Mouse (Mus musculus) embryonic facial prominence, embryonic 12.5 days (tissue): Measurements from ENCODE around the gene Crb3. TPM values are rescaled to one million over a fixed set of nuclear protein-coding genes. Genes with fewer than 3 reads are reported as not detected.

Source experiments
- ATAC-seq: fragments of 200-750 bp; cut with Nextera tagmentation; 2 replicates; pipeline ENCODE4 v1.8.0; 2017; ENCODE audit not compliant: insufficient number of reproducible peaks, insufficient read depth, low FRiP score, low TSS enrichment
- H3K27ac ChIP-seq: fragments of 300-500 bp; sonication (generic); 2 replicates; pipeline ENCODE4 v1.5.1; 2016; ENCODE audit warnings: mild to moderate bottlenecking
- H3K27me3 ChIP-seq: fragments of 300-500 bp; sonication (generic); 2 replicates; pipeline ENCODE4 v1.6.1; 2016; ENCODE audit warnings: mild to moderate bottlenecking, moderate library complexity
- H3K36me3 ChIP-seq: fragments of 300-500 bp; sonication (generic); 2 replicates; pipeline ENCODE4 v1.6.1; 2016; ENCODE audit warnings: mild to moderate bottlenecking
- H3K4me1 ChIP-seq: fragments of 300-500 bp; sonication (generic); 2 replicates; pipeline ENCODE4 v1.6.1; 2016
- H3K4me2 ChIP-seq: fragments of 300-500 bp; sonication (generic); replicated peaks from 2 replicates; pipeline ENCODE4 v1.6.1; 2016; ENCODE audit warnings: mild to moderate bottlenecking, moderate library complexity
- H3K4me3 ChIP-seq: fragments of 300-500 bp; sonication (generic); 2 replicates; pipeline ENCODE4 v1.5.1; 2016; ENCODE audit warnings: mild to moderate bottlenecking
- H3K9ac ChIP-seq: fragments of 300-500 bp; sonication (generic); 2 replicates; pipeline ENCODE4 v1.6.1; 2016; ENCODE audit warnings: mild to moderate bottlenecking, moderate library complexity
- H3K9me3 ChIP-seq: fragments of 300-500 bp; sonication (generic); 2 replicates; pipeline ENCODE4 v1.6.1; 2016; ENCODE audit warnings: mild to moderate bottlenecking, moderate library complexity
- WGBS: fragments of 180-500 bp; shearing (Covaris S2); methylation state at CpG from one replicate; pipeline ENCODE4 v1.1.7; 2016; 5-methylcytosine and 5-hydroxymethylcytosine counted together
- polyA plus RNA-seq: library from polyadenylated mRNA; unstranded; fragments of >200 nt; fragmentation: Nextera tagmentation; extraction: Ambion mirVana; gene quantifications from 2 replicates; pipeline ENCODE4 v1.2.1, GENCODE M21; 2016

The Crb3 gene
- 5.0 and 5.2 TPM in 2 replicates for polyA plus RNA-seq

DNA sequence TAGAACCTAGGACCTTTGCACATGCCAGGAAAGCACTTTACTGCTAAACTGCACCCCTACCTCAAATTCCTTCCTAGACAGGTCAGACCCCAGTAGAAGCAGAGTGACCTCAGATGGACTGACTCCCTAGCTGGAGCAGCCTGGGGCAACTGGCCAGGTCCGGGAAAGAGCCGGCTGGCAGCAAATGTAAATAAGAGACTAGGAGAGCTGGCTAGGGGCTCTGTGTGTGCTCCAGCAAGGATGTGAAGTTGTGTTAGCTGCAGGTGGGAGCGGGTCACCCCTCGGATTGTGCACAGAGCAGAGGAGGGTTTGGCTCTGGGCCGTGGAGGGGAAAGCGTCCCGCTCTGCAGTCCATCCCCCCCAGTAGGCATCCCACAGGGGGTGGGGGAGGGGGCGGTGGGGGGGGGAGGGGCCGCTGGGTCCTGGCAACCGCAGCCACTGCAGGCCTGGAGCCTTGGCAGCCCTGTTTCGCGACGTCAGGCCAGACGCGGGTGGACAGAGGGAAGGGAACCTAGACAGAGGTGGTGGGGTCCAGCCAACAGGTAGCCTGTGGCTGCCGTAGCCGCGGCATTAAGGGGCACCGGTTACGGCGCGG lies at the start of gene Crb3:
Gene Crb3 (plus strand): TSS at position 215 of the 595 bp plus-strand sequence.
- Histone ChIP-seq H3K27ac (peak within 1 kb of the TSS; percentile 30; the same call in 1 of the 2 replicates), H3K4me3 (peak within 1 kb of the TSS; percentile 87), H3K9ac (peak within 1 kb of the TSS; percentile 75), H3K9me3 (no peaks in the 10 kb centered on the region), H3K36me3 (no peaks in the 10 kb centered on the region; the same call in 1 of the 2 replicates), H3K27me3 (peaks cover 32% of the 10 kb centered on the region), H3K4me1 (peaks cover 8% of the 10 kb centered on the region; the same call in 1 of the 2 replicates), H3K4me2 (peak within 1 kb of the TSS; percentile 92)
- 1% methylated on average over 13 of the region's 22 CpGs for WGBS
- ATAC-seq: peak; percentile 11; the same call in 1 of the 2 replicates

DNA sequence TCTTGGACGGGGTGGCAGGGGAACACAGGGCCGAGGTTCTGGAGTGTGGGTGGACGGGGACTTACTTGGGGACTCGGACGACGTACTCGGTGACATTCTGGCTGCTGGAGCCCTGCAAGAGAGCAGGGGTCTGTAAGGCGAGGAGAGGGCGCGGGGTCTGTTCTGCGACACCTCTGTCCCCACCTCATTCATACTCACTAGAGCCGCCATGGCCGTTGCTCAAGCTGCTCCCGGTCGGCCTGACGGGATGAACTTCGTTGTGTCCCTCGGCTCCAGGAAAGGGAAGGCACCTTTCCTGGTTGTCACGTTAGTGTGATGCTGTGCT lies 48.0 kb upstream of the Crb3 start:
- peak overlapping the region; percentile 88 for H3K4me2 ChIP-seq
- H3K9me3 ChIP-seq: no peaks in the 10 kb centered on the region
- H3K9ac ChIP-seq: peak overlapping the region; percentile 84
- H3K4me1 ChIP-seq: peaks cover 16% of the 10 kb centered on the region; the same call in 1 of the 2 replicates
- WGBS: 1% methylated on average over 19 of the region's 19 CpGs
- H3K4me3 ChIP-seq: peak overlapping the region; percentile 82
- 0 out of 2 replicates have a peak, but pooled peaks have one; percentile 29 for ATAC-seq
- peak overlapping the region; percentile 42; the same call in 1 of the 2 replicates for H3K27ac ChIP-seq
- no peaks in the 10 kb centered on the region for H3K27me3 ChIP-seq
- peaks cover 27% of the 10 kb centered on the region for H3K36me3 ChIP-seq

- H3K4me3 ChIP-seq: peak within 1 kb of the TSS; percentile 82
- peaks cover 16% of the 10 kb centered on the region; the same call in 1 of the 2 replicates for H3K4me1 ChIP-seq
- WGBS: 1% methylated on average over 51 of the region's 51 CpGs
- peak within 1 kb of the TSS; percentile 96 for H3K27ac ChIP-seq
- no peaks in the 10 kb centered on the region for H3K9me3 ChIP-seq
- peak within 1 kb of the TSS; percentile 88 for H3K4me2 ChIP-seq
- no peaks in the 10 kb centered on the region for H3K27me3 ChIP-seq
- ATAC-seq: peak; percentile 88
- peak within 1 kb of the TSS; percentile 84 for H3K9ac ChIP-seq
- H3K36me3 ChIP-seq: peaks cover 22% of the 10 kb centered on the region
Measured at GRCm38 (mm10) chr17:57011236-57012141, 47.4 kb upstream of the Crb3 start, which contains the start of the genes Gtf2f1 and Gm17949. TSS of gene Gtf2f1 (minus strand) at chr17:57011288. TSS of gene Gm17949 (plus strand) at chr17:57011469.

GRCm38 (mm10) chr17:57012245-57012795 lies 46.6 kb upstream of the Crb3 start:
- Histone ChIP-seq H3K36me3 (peaks cover 14% of the 10 kb centered on the region), H3K4me1 (peaks cover 16% of the 10 kb centered on the region; the same call in 1 of the 2 replicates), H3K4me3 (peak overlapping the region; percentile 82), H3K4me2 (peak overlapping the region; percentile 64), H3K9me3 (no peaks in the 10 kb centered on the region), H3K9ac (peak overlapping the region; percentile 73), H3K27ac (peak overlapping the region; percentile 96), H3K27me3 (no peaks in the 10 kb centered on the region)
- 73% methylated on average over 13 of the region's 13 CpGs for WGBS
- no peak for ATAC-seq

DNA sequence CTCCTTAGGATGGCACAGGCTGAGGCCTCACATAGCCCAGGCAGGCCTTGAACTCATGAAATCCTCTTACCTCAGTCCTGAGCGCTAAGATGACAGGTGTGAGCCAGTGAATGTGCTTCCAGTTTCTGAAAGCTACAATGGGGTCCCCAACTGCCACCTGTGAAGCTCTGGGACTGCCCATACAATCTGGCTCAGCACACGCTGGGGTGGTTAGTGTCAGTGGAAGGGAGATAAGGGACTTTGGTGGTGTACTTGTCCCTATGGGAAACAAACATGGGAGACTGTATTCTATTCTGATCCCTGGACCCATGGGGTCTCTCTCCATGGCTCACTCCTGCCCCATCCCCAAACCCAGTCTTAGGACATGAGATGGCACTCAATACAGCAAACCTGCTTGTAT lies 39.2 kb upstream of the Crb3 start:
- Histone ChIP-seq H3K4me1 (no peaks in the 10 kb centered on the region), H3K27ac (no peak overlapping the region), H3K27me3 (no peaks in the 10 kb centered on the region), H3K4me2 (no peak overlapping the region), H3K9me3 (no peaks in the 10 kb centered on the region), H3K9ac (no peak overlapping the region), H3K4me3 (no peak overlapping the region), H3K36me3 (peaks cover 52% of the 10 kb centered on the region)
- 80% methylated on average over 2 of the region's 2 CpGs for WGBS
- ATAC-seq: no peak

DNA sequence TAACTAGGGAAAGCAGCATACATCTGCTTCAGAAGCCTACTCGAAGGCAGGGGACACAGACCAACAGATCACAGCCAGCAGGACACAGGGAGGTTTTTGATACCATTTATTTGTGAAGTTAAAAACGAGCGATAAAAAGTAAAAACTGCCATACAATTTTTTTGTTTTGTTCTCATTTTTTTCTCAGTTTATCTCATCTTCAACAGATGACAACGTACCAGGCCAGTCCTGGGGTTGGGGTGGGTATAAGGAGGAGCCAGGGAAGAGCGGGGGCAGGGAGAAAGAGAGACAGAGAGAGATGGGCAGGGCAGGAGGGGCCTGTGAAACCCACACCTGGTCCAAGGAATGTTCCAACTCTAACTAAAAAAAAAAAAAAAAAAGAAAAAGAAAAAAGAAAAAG lies 37.9 kb upstream of the Crb3 start:
- peaks cover 65% of the 10 kb centered on the region for H3K36me3 ChIP-seq
- no peaks in the 10 kb centered on the region for H3K9me3 ChIP-seq
- no peaks in the 10 kb centered on the region for H3K4me1 ChIP-seq
- no peak overlapping the region for H3K27ac ChIP-seq
- H3K4me2 ChIP-seq: no peak overlapping the region
- no peak for ATAC-seq
- no peaks in the 10 kb centered on the region for H3K27me3 ChIP-seq
- H3K4me3 ChIP-seq: no peak overlapping the region
- no peak overlapping the region for H3K9ac ChIP-seq
- 90% methylated on average over 5 of the region's 5 CpGs for WGBS

DNA sequence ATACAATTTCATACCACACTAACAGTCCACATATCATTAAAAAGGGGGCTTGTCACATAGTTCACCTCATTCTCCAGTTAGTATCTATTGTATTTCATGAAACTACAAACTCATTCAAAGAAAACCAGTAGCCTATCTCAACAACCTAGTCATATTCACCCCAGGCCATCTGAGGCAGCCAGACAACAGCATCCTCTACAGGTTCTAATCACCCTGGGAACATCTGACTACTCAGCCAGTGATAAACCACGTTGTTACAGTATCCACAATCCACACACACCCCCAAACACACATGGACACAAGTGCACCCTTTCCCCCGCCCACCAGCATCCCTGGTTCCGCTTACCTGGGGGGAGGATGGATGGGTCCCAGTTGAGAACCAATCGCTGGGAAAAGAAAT lies 31.4 kb upstream of the Crb3 start:
- ATAC-seq: no peak
- H3K9ac ChIP-seq: no peak overlapping the region
- no peak overlapping the region for H3K4me2 ChIP-seq
- peaks cover 11% of the 10 kb centered on the region for H3K4me1 ChIP-seq
- H3K27ac ChIP-seq: no peak overlapping the region
- peaks cover 64% of the 10 kb centered on the region for H3K36me3 ChIP-seq
- H3K4me3 ChIP-seq: no peak overlapping the region
- no peaks in the 10 kb centered on the region for H3K27me3 ChIP-seq
- no peaks in the 10 kb centered on the region for H3K9me3 ChIP-seq
- WGBS: 91% methylated on average over 4 of the region's 4 CpGs

DNA sequence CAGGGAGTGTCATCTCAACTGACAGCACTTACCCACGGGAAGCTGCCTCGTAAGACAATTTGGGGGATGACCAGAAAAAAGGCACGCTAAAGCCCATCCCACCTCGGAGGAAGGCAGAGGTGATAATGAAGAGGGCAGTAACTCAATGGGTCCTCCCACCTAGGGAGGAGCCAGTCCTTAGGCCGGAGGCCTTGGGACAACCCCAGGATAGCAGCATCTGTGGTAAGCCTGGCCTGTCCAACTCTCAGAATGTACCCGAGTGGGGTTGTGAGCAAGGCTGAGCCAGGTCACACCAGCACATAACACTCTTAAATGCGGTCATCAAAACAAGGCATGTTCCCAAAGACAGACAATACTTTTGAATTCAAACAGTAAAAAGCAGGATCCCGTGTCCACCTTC lies 29.2 kb upstream of the Crb3 start:
- no peak for ATAC-seq
- Histone ChIP-seq H3K27me3 (no peaks in the 10 kb centered on the region), H3K36me3 (peaks cover 42% of the 10 kb centered on the region), H3K9ac (peak overlapping the region; percentile 100), H3K4me2 (peak overlapping the region; percentile 94), H3K4me3 (peak overlapping the region; percentile 91), H3K4me1 (peaks cover 11% of the 10 kb centered on the region), H3K9me3 (no peaks in the 10 kb centered on the region), H3K27ac (no peak overlapping the region)
- WGBS: 52% methylated on average over 8 of the region's 8 CpGs

GRCm38 (mm10) chr17:57030931-57031660 lies 27.8 kb upstream of the Crb3 start, which contains the start of gene Khsrp:
TSS of gene Khsrp (minus strand) at chr17:57031522.
- Histone ChIP-seq H3K4me3 (peak within 1 kb of the TSS; percentile 91), H3K4me1 (peaks cover 11% of the 10 kb centered on the region), H3K27me3 (no peaks in the 10 kb centered on the region), H3K4me2 (peak within 1 kb of the TSS; percentile 94), H3K9ac (peak within 1 kb of the TSS; percentile 100), H3K9me3 (no peaks in the 10 kb centered on the region), H3K36me3 (peaks cover 28% of the 10 kb centered on the region), H3K27ac (peak within 1 kb of the TSS; percentile 94)
- WGBS: under 1% methylated on average over 77 of the region's 99 CpGs
- ATAC-seq: no peak

- peak overlapping the region; percentile 16; the same call in 1 of the 2 replicates for H3K9ac ChIP-seq
- H3K9me3 ChIP-seq: no peaks in the 10 kb centered on the region
- WGBS: under 1% methylated on average over 38 of the region's 38 CpGs
- H3K27me3 ChIP-seq: no peaks in the 10 kb centered on the region
- peak overlapping the region; percentile 91 for H3K4me3 ChIP-seq
- peak overlapping the region; percentile 84 for H3K27ac ChIP-seq
- H3K4me1 ChIP-seq: peaks cover 11% of the 10 kb centered on the region
- peaks cover 21% of the 10 kb centered on the region for H3K36me3 ChIP-seq
- peak; percentile 100 for ATAC-seq
- H3K4me2 ChIP-seq: peak overlapping the region; percentile 57
Measured at GRCm38 (mm10) chr17:57031661-57032420, 27.1 kb upstream of the Crb3 start.
